Comparison of ENCODE assay signal across 8 mouse cellular contexts in genomic region chr13:92426294-92427051, GRCm38 (mm10). TPM values are rescaled to one million over a fixed set of nuclear protein-coding genes. Genes with fewer than 3 reads are reported as not detected.
A peak's percentile ranks its signal among the peaks of the same experiment; 100 is the strongest.
DNase-seq lines count a peak whose midpoint lies in the region; ATAC-seq and TF ChIP-seq lines count a peak whose summit lies in the region.

No protein-coding gene starts in this region.

- H3K4me2 ChIP-seq in forebrain, embryonic 12.5 days: peak overlapping the region; percentile 96
- H3K4me2 ChIP-seq in intestine, postnatal 0 days (replicated peaks; ENCODE audit: low read depth): peak overlapping the region; percentile 92
- H3K4me2 ChIP-seq in liver, embryonic 16.5 days (ENCODE audit: low read depth, low read length): peak overlapping the region; percentile 53

- no peak overlapping the region for H3K27ac ChIP-seq in forebrain, embryonic 12.5 days
- no peak overlapping the region for H3K27ac ChIP-seq in intestine, postnatal 0 days (ENCODE audit: low read depth, low read length)
- no peak overlapping the region for H3K27ac ChIP-seq in liver, embryonic 16.5 days (ENCODE audit: low read length)

- H3K36me3 ChIP-seq in megakaryocyte, embryonic 14.5 days (replicated peaks; ENCODE audit: low read length): no peaks in the 10 kb centered on the region
- H3K36me3 ChIP-seq in forebrain, embryonic 12.5 days (replicated peaks): no peaks in the 10 kb centered on the region
- no peaks in the 10 kb centered on the region for H3K36me3 ChIP-seq in intestine, postnatal 0 days (ENCODE audit: control insufficient read depth, insufficient read depth)
- no peaks in the 10 kb centered on the region for H3K36me3 ChIP-seq in liver, embryonic 16.5 days (ENCODE audit: control insufficient read depth, insufficient read depth)

- peak overlapping the region; percentile 50 for H3K9ac ChIP-seq in forebrain, embryonic 12.5 days
- H3K9ac ChIP-seq in intestine, postnatal 0 days (ENCODE audit: low read depth, low read length): 0 out of 2 replicates have a peak overlapping the region, but pooled peaks have one; percentile 3
- H3K9ac ChIP-seq in liver, embryonic 16.5 days (ENCODE audit: low read depth, low read length): no peak overlapping the region

- no peak for TF ChIP-seq CTCF in intestine, postnatal 0 days (IDR thresholded peaks at IDR 0.05; ENCODE audit: low read depth)

- H3K4me3 ChIP-seq in megakaryocyte, embryonic 14.5 days (replicated peaks): peak overlapping the region; percentile 89
- peak overlapping the region; percentile 68 for H3K4me3 ChIP-seq in forebrain, embryonic 12.5 days (replicated peaks)
- peak overlapping the region; percentile 54 for H3K4me3 ChIP-seq in intestine, postnatal 0 days (ENCODE audit: low read depth, low read length)
- H3K4me3 ChIP-seq in liver, embryonic 16.5 days (ENCODE audit: low read depth, low read length): peak overlapping the region; percentile 42

- no peak for ATAC-seq in megakaryocyte, adult 5-6 weeks (ENCODE audit: poor library complexity, severe bottlenecking)
- ATAC-seq in forebrain, embryonic 12.5 days (ENCODE audit: low FRiP score): peak; percentile 73
- no peak; the same call in 1 of the 2 replicates for ATAC-seq in intestine, postnatal 0 days
- ATAC-seq in liver, embryonic 16.5 days (ENCODE audit: low read depth): no peak

- H3K4me1 ChIP-seq in megakaryocyte, embryonic 14.5 days: peaks cover 17% of the 10 kb centered on the region
- H3K4me1 ChIP-seq in forebrain, embryonic 12.5 days: peaks cover 15% of the 10 kb centered on the region
- 0 out of 2 replicates have a peak, but pooled peaks cover 3% of the 10 kb centered on the region for H3K4me1 ChIP-seq in intestine, postnatal 0 days (replicated peaks; ENCODE audit: control insufficient read depth, insufficient read depth, low read length)
- H3K4me1 ChIP-seq in liver, embryonic 16.5 days (ENCODE audit: control insufficient read depth, low read depth, low read length): no peaks in the 10 kb centered on the region; the same call in 1 of the 2 replicates

- H3K9me3 ChIP-seq in megakaryocyte, embryonic 14.5 days: no peaks in the 10 kb centered on the region
- no peaks in the 10 kb centered on the region for H3K9me3 ChIP-seq in forebrain, embryonic 12.5 days
- no peaks in the 10 kb centered on the region for H3K9me3 ChIP-seq in intestine, postnatal 0 days (ENCODE audit: control insufficient read depth)
- no peaks in the 10 kb centered on the region for H3K9me3 ChIP-seq in liver, embryonic 16.5 days (replicated peaks; ENCODE audit: control insufficient read depth, low read length)

- DNase-seq in cerebellum, adult 11-12 months: peak; percentile 65
- DNase-seq in right cerebral cortex, postnatal 25 days: peak; percentile 36
- no peak for DNase-seq in urinary bladder, postnatal 36 days (ENCODE audit: low spot score in 2 of 2)

- H3K27me3 ChIP-seq in megakaryocyte, embryonic 14.5 days (replicated peaks): peaks cover 86% of the 10 kb centered on the region
- H3K27me3 ChIP-seq in forebrain, embryonic 12.5 days: peaks cover 64% of the 10 kb centered on the region
- H3K27me3 ChIP-seq in intestine, postnatal 0 days (replicated peaks; ENCODE audit: control insufficient read depth, insufficient read depth, low read length): peaks cover 44% of the 10 kb centered on the region
- H3K27me3 ChIP-seq in liver, embryonic 16.5 days (ENCODE audit: control insufficient read depth, insufficient read depth, low read depth, low read length): peaks cover 58% of the 10 kb centered on the region

- under 1% methylated on average over 86 of the region's 92 CpGs for WGBS in forebrain, embryonic 12.5 days
- WGBS in intestine, postnatal 0 days: under 1% methylated on average over 89 of the region's 92 CpGs
- WGBS in liver, embryonic 16.5 days (ENCODE audit: insufficient replicate concordance): under 1% methylated on average over 91 of the region's 92 CpGs

RNA-seq across cellular contexts. Expression of gene Ankrd34b, which starts 0.8 kb away (rescaled TPM):
- not detected in 2 replicates for polyA plus RNA-seq in megakaryocyte, embryonic 14.5 days (2012; ENCODE audit: insufficient read depth, low replicate concordance)
- total RNA-seq in megakaryocyte, adult 5-6 weeks (2015): not detected in 2 replicates
- total RNA-seq in megakaryocyte, adult 5-6 weeks (2017): not detected in 2 replicates
- polyA plus RNA-seq in forebrain, embryonic 12.5 days (2016; fragmentation: Nextera tagmentation; extraction: Ambion mirVana): 0.09 and 0.21 TPM in 2 replicates
- polyA plus RNA-seq in intestine, postnatal 0 days (2015; fragmentation: Nextera tagmentation; extraction: Ambion mirVana): 0.08 and 0.09 TPM in 2 replicates
- polyA plus RNA-seq in liver, embryonic 16.5 days (2015; fragmentation: Nextera tagmentation; extraction: Ambion mirVana): 0.02 TPM in 1 of 2 replicates, not detected in the other

RNA-seq across cellular contexts. Expression of gene Fam151b, which starts 57.3 kb away (rescaled TPM):
- polyA plus RNA-seq in megakaryocyte, embryonic 14.5 days (2012; ENCODE audit: insufficient read depth, low replicate concordance): not detected in 2 replicates
- 11.6 and 12.7 TPM in 2 replicates for total RNA-seq in megakaryocyte, adult 5-6 weeks (2015)
- total RNA-seq in megakaryocyte, adult 5-6 weeks (2017): 7.7 and 12.7 TPM in 2 replicates
- 0.17 and 0.28 TPM in 2 replicates for polyA plus RNA-seq in forebrain, embryonic 12.5 days (2016; fragmentation: Nextera tagmentation; extraction: Ambion mirVana)
- polyA plus RNA-seq in intestine, postnatal 0 days (2015; fragmentation: Nextera tagmentation; extraction: Ambion mirVana): 0.29 and 0.46 TPM in 2 replicates
- 0.07 TPM in 2 replicates for polyA plus RNA-seq in liver, embryonic 16.5 days (2015; fragmentation: Nextera tagmentation; extraction: Ambion mirVana)

Comparison
In these comparisons a context has a peak if more than half of its experiments do, and no peak if none do; other contexts are left out.
1. DNase-seq: peak in cerebellum, adult 11-12 months (single experiment) and right cerebral cortex, postnatal 25 days (single experiment); none in urinary bladder, postnatal 36 days (0 of 2).
2. Peak in every context shown above with its lines, with median percentiles within 50 percentile points of each other: H3K4me3 ChIP-seq and H3K4me2 ChIP-seq.